Mouse (Mus musculus): ENCODE results near the gene Col6a6.
"Not testable (repeated sequence)": the region's sequence is repeated elsewhere in the genome, so short reads cannot be mapped to it uniquely, and the experiment has no call there.

The Col6a6 gene

DNA sequence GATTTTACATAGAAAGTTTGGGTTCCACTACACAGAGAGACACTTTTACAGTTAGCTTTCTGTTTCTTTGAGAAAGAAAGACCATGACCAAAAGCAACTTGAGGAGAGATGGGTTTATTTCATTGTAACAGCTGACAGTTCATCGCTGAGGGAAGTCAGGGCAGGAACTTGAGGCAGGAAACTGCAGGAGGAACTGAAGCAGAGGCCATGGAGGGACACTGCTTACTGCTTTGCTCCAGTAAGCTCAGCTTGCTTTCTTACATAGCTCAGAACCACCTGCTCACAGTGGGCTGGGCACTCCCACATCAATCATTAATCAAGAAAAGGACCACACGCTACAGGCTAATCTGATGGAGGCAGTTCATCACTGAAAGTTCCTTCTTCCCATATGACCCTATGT lies 171.8 kb downstream of the Col6a6 start:
- DNase-seq, result peak; percentile 6 to 38

- DNase-seq, result peak; percentile 88 to 94
Observed at GRCm38 (mm10) chr9:105642460-105643371, 185.2 kb downstream of the Col6a6 start, which contains the start of gene Pik3r4. Pik3r4 (plus strand) TSS chr9:105642978.

DNA sequence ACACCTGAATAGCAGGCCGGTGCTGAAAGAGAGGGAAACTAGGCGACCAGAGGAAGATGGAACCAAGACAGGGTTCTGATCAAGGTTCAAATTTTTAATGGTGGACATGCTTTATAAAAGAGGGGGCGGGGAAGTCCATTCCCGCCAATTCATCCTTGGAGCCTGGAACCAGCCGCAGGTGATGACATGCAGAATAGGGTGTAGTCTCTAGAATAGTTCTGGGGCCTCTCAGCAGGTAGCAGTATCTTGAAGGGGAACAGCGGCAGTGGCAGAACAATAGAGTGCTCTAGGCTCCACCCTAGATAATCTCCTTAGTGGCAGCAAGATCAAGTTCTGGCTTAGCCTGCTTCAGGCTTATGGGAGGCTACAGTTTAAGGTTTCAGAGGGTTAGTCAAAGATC lies 186.6 kb downstream of the Col6a6 start:
- not testable (repeated sequence) for DNase-seq
